Mouse (Mus musculus): ENCODE data around the gene Rab15. TPM values are rescaled to one million over a fixed set of nuclear protein-coding genes. Genes with fewer than 3 reads are reported as not detected.
A peak's percentile ranks its signal among the peaks of the same experiment; 100 is the strongest.

Rab15 gene
- polyA plus RNA-seq, 1 experiment from 2014 or later = 7.7 TPM

- no peak for ATAC-seq (ENCODE audit: low FRiP score, low TSS enrichment)
- peaks cover 5% of the 10 kb centered on the region; the same call in 1 of the 2 replicates for H3K4me1 ChIP-seq (ENCODE audit: control insufficient read depth, insufficient read depth, low read length)
- no peak overlapping the region for H3K4me2 ChIP-seq (replicated peaks; ENCODE audit: low read depth, low read length)
- H3K36me3 ChIP-seq (ENCODE audit: control insufficient read depth, insufficient read depth, low read length) = no peaks in the 10 kb centered on the region
- H3K9me3 ChIP-seq (ENCODE audit: control insufficient read depth, low read length) = no peaks in the 10 kb centered on the region
- WGBS = 70% methylated on average over 4 of the region's 4 CpGs
- H3K9ac ChIP-seq (ENCODE audit: low read depth, low read length) = no peak overlapping the region
- H3K27ac ChIP-seq (ENCODE audit: low read depth, low read length) = no peak overlapping the region
- peaks cover 19% of the 10 kb centered on the region for H3K27me3 ChIP-seq (ENCODE audit: control insufficient read depth, insufficient read depth, low read length)
- no peak overlapping the region for H3K4me3 ChIP-seq (ENCODE audit: low read length)
Observed at GRCm38 (mm10) chr12:76825283-76825682, 2.6 kb upstream of the Rab15 start.

GRCm38 (mm10) chr12:76822002-76822650 is 582 bp downstream of the Rab15 start:
- H3K9me3 ChIP-seq (ENCODE audit: control insufficient read depth, low read length) = no peaks in the 10 kb centered on the region
- peak overlapping the region; percentile 98 for H3K4me2 ChIP-seq (replicated peaks; ENCODE audit: low read depth, low read length)
- H3K36me3 ChIP-seq (ENCODE audit: control insufficient read depth, insufficient read depth, low read length) = no peaks in the 10 kb centered on the region
- peaks cover 19% of the 10 kb centered on the region for H3K27me3 ChIP-seq (ENCODE audit: control insufficient read depth, insufficient read depth, low read length)
- H3K27ac ChIP-seq (ENCODE audit: low read depth, low read length) = no peak overlapping the region
- 1% methylated on average over 49 of the region's 66 CpGs for WGBS
- ATAC-seq (ENCODE audit: low FRiP score, low TSS enrichment) = peak; percentile 69
- H3K4me1 ChIP-seq (ENCODE audit: control insufficient read depth, insufficient read depth, low read length) = peaks cover 5% of the 10 kb centered on the region; the same call in 1 of the 2 replicates
- H3K4me3 ChIP-seq (ENCODE audit: low read length) = peak overlapping the region; percentile 70
- peak overlapping the region; percentile 79 for H3K9ac ChIP-seq (ENCODE audit: low read depth, low read length)

GRCm38 (mm10) chr12:76820615-76821014 is 2.1 kb downstream of the Rab15 start:
- no peak overlapping the region for H3K4me2 ChIP-seq (replicated peaks; ENCODE audit: low read depth, low read length)
- H3K36me3 ChIP-seq (ENCODE audit: control insufficient read depth, insufficient read depth, low read length) = no peaks in the 10 kb centered on the region
- ATAC-seq (ENCODE audit: low FRiP score, low TSS enrichment) = no peak
- no peak overlapping the region for H3K4me3 ChIP-seq (ENCODE audit: low read length)
- no peaks in the 10 kb centered on the region for H3K9me3 ChIP-seq (ENCODE audit: control insufficient read depth, low read length)
- H3K4me1 ChIP-seq (ENCODE audit: control insufficient read depth, insufficient read depth, low read length) = peaks cover 5% of the 10 kb centered on the region; the same call in 1 of the 2 replicates
- WGBS = 42% methylated on average over 4 of the region's 4 CpGs
- H3K27me3 ChIP-seq (ENCODE audit: control insufficient read depth, insufficient read depth, low read length) = peaks cover 19% of the 10 kb centered on the region
- H3K27ac ChIP-seq (ENCODE audit: low read depth, low read length) = no peak overlapping the region
- H3K9ac ChIP-seq (ENCODE audit: low read depth, low read length) = no peak overlapping the region

- H3K36me3 ChIP-seq (ENCODE audit: control insufficient read depth, insufficient read depth, low read length) = no peaks in the 10 kb centered on the region
- 68% methylated on average over 6 of the region's 6 CpGs for WGBS
- H3K27me3 ChIP-seq (ENCODE audit: control insufficient read depth, insufficient read depth, low read length) = peaks cover 19% of the 10 kb centered on the region
- H3K27ac ChIP-seq (ENCODE audit: low read depth, low read length) = no peak overlapping the region
- H3K4me1 ChIP-seq (ENCODE audit: control insufficient read depth, insufficient read depth, low read length) = peaks cover 5% of the 10 kb centered on the region; the same call in 1 of the 2 replicates
- no peak for ATAC-seq (ENCODE audit: low FRiP score, low TSS enrichment)
- H3K4me3 ChIP-seq (ENCODE audit: low read length) = no peak overlapping the region
- H3K4me2 ChIP-seq (replicated peaks; ENCODE audit: low read depth, low read length) = no peak overlapping the region
- no peak overlapping the region for H3K9ac ChIP-seq (ENCODE audit: low read depth, low read length)
- no peaks in the 10 kb centered on the region for H3K9me3 ChIP-seq (ENCODE audit: control insufficient read depth, low read length)
Observed at GRCm38 (mm10) chr12:76819816-76820215, 2.9 kb downstream of the Rab15 start.

- no peaks in the 10 kb centered on the region for H3K36me3 ChIP-seq (ENCODE audit: control insufficient read depth, insufficient read depth, low read length)
- H3K4me3 ChIP-seq (ENCODE audit: low read length) = no peak overlapping the region
- H3K27ac ChIP-seq (ENCODE audit: low read depth, low read length) = no peak overlapping the region
- no peak overlapping the region for H3K4me2 ChIP-seq (replicated peaks; ENCODE audit: low read depth, low read length)
- no peak overlapping the region for H3K9ac ChIP-seq (ENCODE audit: low read depth, low read length)
- no peaks in the 10 kb centered on the region for H3K9me3 ChIP-seq (ENCODE audit: control insufficient read depth, low read length)
- H3K4me1 ChIP-seq (ENCODE audit: control insufficient read depth, insufficient read depth, low read length) = peaks cover 5% of the 10 kb centered on the region; the same call in 1 of the 2 replicates
- ATAC-seq (ENCODE audit: low FRiP score, low TSS enrichment) = no peak
- 73% methylated on average over 9 of the region's 9 CpGs for WGBS
- H3K27me3 ChIP-seq (ENCODE audit: control insufficient read depth, insufficient read depth, low read length) = peaks cover 19% of the 10 kb centered on the region
Observed at GRCm38 (mm10) chr12:76818908-76819307, 3.8 kb downstream of the Rab15 start.

GRCm38 (mm10) chr12:76818120-76818519 is 4.6 kb downstream of the Rab15 start:
- no peak overlapping the region for H3K4me2 ChIP-seq (replicated peaks; ENCODE audit: low read depth, low read length)
- peak overlapping the region; percentile 26; the same call in 1 of the 2 replicates for H3K27ac ChIP-seq (ENCODE audit: low read depth, low read length)
- no peak overlapping the region for H3K4me3 ChIP-seq (ENCODE audit: low read length)

GRCm38 (mm10) chr12:76817176-76817575 is 5.5 kb downstream of the Rab15 start:
- WGBS = 71% methylated on average over 4 of the region's 4 CpGs
- H3K27me3 ChIP-seq (ENCODE audit: control insufficient read depth, insufficient read depth, low read length) = peaks cover 12% of the 10 kb centered on the region; the same call in 1 of the 2 replicates
- no peak overlapping the region for H3K4me3 ChIP-seq (ENCODE audit: low read length)
- no peak overlapping the region for H3K27ac ChIP-seq (ENCODE audit: low read depth, low read length)
- ATAC-seq (ENCODE audit: low FRiP score, low TSS enrichment) = no peak
- H3K9ac ChIP-seq (ENCODE audit: low read depth, low read length) = no peak overlapping the region
- H3K36me3 ChIP-seq (ENCODE audit: control insufficient read depth, insufficient read depth, low read length) = no peaks in the 10 kb centered on the region
- no peaks in the 10 kb centered on the region for H3K9me3 ChIP-seq (ENCODE audit: control insufficient read depth, low read length)
- H3K4me2 ChIP-seq (replicated peaks; ENCODE audit: low read depth, low read length) = no peak overlapping the region
- H3K4me1 ChIP-seq (ENCODE audit: control insufficient read depth, insufficient read depth, low read length) = peaks cover 5% of the 10 kb centered on the region; the same call in 1 of the 2 replicates

More at GRCm38 (mm10) chr12:76818120-76818519, 4.6 kb downstream of the Rab15 start:
- H3K9me3 ChIP-seq (ENCODE audit: control insufficient read depth, low read length) = no peaks in the 10 kb centered on the region
- H3K4me1 ChIP-seq (ENCODE audit: control insufficient read depth, insufficient read depth, low read length) = peaks cover 5% of the 10 kb centered on the region; the same call in 1 of the 2 replicates
- 48% methylated on average over 4 of the region's 4 CpGs for WGBS
- no peaks in the 10 kb centered on the region for H3K36me3 ChIP-seq (ENCODE audit: control insufficient read depth, insufficient read depth, low read length)
- ATAC-seq (ENCODE audit: low FRiP score, low TSS enrichment) = peak; percentile 38; the same call in 1 of the 2 replicates
- H3K27me3 ChIP-seq (ENCODE audit: control insufficient read depth, insufficient read depth, low read length) = peaks cover 14% of the 10 kb centered on the region
- no peak overlapping the region for H3K9ac ChIP-seq (ENCODE audit: low read depth, low read length)

- peaks cover 8% of the 10 kb centered on the region; the same call in 1 of the 2 replicates for H3K27me3 ChIP-seq (ENCODE audit: control insufficient read depth, insufficient read depth, low read length)
- no peak overlapping the region for H3K4me3 ChIP-seq (ENCODE audit: low read length)
- 36% methylated on average over 4 of the region's 4 CpGs for whole genome bisulfite sequencing
- no peak for ATAC-seq (ENCODE audit: low FRiP score, low TSS enrichment)
- peaks cover 5% of the 10 kb centered on the region; the same call in 1 of the 2 replicates for H3K4me1 ChIP-seq (ENCODE audit: control insufficient read depth, insufficient read depth, low read length)
- no peaks in the 10 kb centered on the region for H3K9me3 ChIP-seq (ENCODE audit: control insufficient read depth, low read length)
- no peak overlapping the region for H3K4me2 ChIP-seq (replicated peaks; ENCODE audit: low read depth, low read length)
- no peak overlapping the region for H3K27ac ChIP-seq (ENCODE audit: low read depth, low read length)
- no peaks in the 10 kb centered on the region for H3K36me3 ChIP-seq (ENCODE audit: control insufficient read depth, insufficient read depth, low read length)
- H3K9ac ChIP-seq (ENCODE audit: low read depth, low read length) = no peak overlapping the region
Observed at GRCm38 (mm10) chr12:76816720-76817119, 6.0 kb downstream of the Rab15 start.

- H3K9me3 ChIP-seq (ENCODE audit: control insufficient read depth, low read length) = no peaks in the 10 kb centered on the region
- H3K27ac ChIP-seq (ENCODE audit: low read depth, low read length) = no peak overlapping the region
- H3K27me3 ChIP-seq (ENCODE audit: control insufficient read depth, insufficient read depth, low read length) = no peaks in the 10 kb centered on the region; the same call in 1 of the 2 replicates
- no peak for ATAC-seq (ENCODE audit: low FRiP score, low TSS enrichment)
- H3K4me2 ChIP-seq (replicated peaks; ENCODE audit: low read depth, low read length) = no peak overlapping the region
- WGBS = 95% methylated on average over 2 of the region's 2 CpGs
- H3K4me1 ChIP-seq (ENCODE audit: control insufficient read depth, insufficient read depth, low read length) = no peaks in the 10 kb centered on the region; the same call in 1 of the 2 replicates
- no peak overlapping the region for H3K9ac ChIP-seq (ENCODE audit: low read depth, low read length)
- no peak overlapping the region for H3K4me3 ChIP-seq (ENCODE audit: low read length)
- H3K36me3 ChIP-seq (ENCODE audit: control insufficient read depth, insufficient read depth, low read length) = no peaks in the 10 kb centered on the region
Observed at GRCm38 (mm10) chr12:76814120-76814519, 8.6 kb downstream of the Rab15 start.
